Mouse (Mus musculus): Measurements from ENCODE around the gene Tmem268.

The Tmem268 gene

DNA sequence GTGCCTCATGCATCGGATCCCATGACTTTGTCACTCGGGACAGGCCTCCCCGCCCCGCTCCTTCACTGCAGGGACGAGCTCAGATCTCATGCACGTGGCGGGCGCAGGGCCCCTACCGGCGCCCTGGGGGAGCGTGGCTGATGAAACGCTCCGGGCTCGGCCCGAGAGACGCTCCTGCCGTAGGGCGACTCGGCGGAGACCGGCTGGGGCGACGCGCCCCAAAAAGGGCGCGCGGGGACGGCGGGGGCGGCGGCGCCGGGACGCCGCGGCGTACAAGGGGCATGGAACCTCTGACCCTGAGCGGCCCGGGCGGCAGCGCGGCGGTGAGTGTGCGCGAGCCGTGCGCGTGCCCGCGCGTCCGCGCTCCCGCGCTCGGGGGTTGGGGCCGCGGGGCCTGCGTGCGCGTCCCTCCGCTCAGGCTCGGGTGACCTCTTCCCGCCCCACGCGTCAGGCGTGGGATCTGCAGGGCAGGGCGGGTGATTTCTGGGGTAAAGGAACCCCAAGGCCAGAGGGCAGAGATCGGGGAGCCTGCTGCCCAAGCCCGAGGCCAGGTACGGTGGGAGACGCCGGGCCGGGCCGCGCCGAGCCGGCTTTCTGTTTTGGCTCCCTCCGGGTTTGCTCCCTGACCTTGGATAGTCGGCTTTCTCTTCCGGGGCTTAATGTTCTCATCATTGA lies at the start of gene Tmem268:
Gene Tmem268 (plus strand): TSS at position 375 of the 675 bp plus-strand sequence.
- DNase-seq (ENCODE audit: low spot score), result peak; percentile 57

GRCm38 (mm10) chr4:63512921-63513320 lies 45.7 kb upstream of the Tmem268 start:
- DNase-seq (ENCODE audit: low spot score), result no peak

GRCm38 (mm10) chr4:63514454-63514984 lies 44.1 kb upstream of the Tmem268 start:
- DNase-seq (ENCODE audit: low spot score), result no peak

- DNase-seq (ENCODE audit: low spot score), result no peak
These were observed 43.6 kb upstream of the Tmem268 start for GRCm38 (mm10) chr4:63515021-63515420.

- DNase-seq (ENCODE audit: low spot score), result no peak
These were observed 36.7 kb upstream of the Tmem268 start for GRCm38 (mm10) chr4:63521813-63522419.

DNA sequence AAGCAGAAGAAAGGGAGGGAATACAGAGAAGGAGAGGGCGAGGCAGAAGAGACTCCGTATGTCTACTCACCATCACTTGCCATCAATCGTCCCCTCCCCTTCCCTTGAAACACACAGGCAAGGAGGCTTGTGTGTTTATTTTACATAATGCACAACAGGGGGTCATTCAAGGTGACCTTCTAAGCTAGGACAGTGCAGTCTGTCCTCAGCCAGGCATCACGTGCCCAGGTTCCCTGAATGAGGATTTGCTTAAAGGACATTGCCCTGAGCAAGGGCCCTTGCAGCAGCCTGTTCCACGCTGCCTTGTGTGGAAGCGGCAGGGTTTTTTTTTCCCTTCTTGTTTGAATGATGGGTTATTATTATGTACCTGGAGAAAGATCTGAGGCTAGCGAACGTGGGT lies 33.1 kb upstream of the Tmem268 start:
- no peak for DNase-seq (ENCODE audit: low spot score)

DNA sequence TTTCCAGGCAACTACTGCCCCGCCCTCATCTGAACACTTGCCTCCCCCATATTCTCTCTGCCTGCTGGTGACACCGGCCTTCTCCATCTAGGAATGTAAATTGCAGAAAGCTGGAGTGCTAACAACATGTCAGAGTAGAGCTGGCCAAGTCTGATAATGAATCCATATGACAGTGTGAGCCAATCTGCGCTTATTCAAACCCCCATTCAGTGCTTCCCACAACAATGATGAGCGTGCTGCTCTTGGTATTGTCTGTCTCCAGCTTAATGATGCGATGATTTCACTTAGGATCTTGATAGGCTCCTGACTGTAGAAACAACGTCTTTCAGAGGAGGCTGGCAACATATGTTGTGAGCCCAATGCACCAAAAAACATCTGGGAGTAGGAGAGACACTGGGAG lies 29.6 kb upstream of the Tmem268 start:
- no peak for DNase-seq (ENCODE audit: low spot score)

GRCm38 (mm10) chr4:63530409-63530808 lies 28.2 kb upstream of the Tmem268 start:
- DNase-seq (ENCODE audit: low spot score), result no peak

DNA sequence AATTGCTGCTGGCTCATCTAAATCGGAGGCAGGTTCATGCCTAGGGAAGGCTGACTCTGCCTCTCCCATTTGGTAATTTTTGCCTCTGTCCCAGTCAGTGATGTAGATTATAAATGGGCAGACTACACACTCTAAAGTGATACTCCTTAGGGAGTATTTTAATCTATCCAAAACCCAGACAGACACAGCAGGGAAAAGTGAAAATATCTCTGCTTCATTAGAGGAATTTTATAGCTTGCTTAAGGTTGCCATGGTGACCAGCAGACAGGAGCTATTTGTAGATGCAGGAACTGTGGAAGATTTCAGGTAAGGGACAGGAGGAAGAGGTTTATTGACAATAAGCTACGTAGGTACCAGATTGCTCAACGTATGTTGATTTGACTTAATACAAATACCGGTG lies 21.0 kb upstream of the Tmem268 start:
- no peak for DNase-seq (ENCODE audit: low spot score)

DNA sequence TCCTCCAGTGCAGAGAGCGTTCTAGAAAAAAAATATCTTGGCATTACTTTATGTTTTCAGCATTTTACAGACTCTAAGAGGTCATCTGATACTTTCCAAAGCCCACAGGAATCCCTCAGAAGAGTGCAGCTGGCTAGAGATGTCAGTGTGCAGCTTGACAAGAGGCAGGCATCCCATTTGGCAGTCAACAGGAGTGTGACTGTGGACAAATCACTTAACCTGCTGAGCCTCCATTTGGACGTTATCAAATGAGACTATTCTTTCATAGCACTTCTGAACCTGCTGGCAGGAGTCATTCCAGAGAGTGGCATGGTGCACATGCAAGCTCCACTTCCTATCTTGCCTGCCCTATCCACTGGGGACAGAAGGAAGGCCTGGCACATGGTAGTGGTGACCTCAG lies 16.4 kb upstream of the Tmem268 start:
- no peak for DNase-seq (ENCODE audit: low spot score)

GRCm38 (mm10) chr4:63543746-63544493 lies 14.7 kb upstream of the Tmem268 start:
- DNase-seq (ENCODE audit: low spot score), result no peak

- DNase-seq (ENCODE audit: low spot score), result peak; percentile 94
These were observed 13.9 kb upstream of the Tmem268 start, which contains the start of gene Atp6v1g1 for GRCm38 (mm10) chr4:63544494-63545230. Atp6v1g1 (plus strand) TSS chr4:63544772.

DNA sequence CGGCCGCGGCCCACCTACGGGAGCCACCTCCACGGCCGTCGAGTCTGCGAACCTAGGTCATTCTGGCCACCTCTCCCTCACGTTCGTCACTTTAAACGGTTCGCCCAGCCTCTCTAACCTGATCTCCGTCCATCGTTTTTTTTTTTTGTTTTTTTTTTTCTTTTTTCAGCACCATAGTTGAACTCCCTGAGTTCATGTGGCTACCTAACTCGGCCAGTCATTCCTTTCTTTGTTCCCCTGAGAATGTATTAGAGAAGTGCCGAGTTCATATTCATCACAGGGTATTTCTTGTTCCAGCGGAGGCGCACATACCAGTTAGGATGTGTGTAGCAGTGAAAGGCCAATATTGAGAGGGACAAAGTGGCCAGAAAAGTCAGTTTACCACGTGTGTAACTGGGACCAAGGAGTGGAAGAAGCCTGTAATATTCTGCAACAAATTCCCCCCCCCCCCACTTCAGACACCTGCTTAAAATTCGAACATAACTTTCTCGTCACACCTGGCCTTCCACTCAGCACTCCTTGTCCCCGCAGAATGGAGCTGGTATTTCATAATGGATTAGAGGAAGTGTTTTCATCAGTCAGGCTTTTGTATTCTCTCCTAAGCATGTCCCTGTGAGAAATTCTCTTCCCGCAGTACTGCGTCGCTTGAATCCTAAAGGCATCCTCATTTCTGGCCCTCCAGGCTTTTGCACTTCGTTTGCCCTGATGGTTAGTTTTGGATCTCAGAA lies 13.2 kb upstream of the Tmem268 start:
- no peak for DNase-seq (ENCODE audit: low spot score)

GRCm38 (mm10) chr4:63546441-63547055 lies 12.0 kb upstream of the Tmem268 start:
- DNase-seq (ENCODE audit: low spot score), result no peak

DNA sequence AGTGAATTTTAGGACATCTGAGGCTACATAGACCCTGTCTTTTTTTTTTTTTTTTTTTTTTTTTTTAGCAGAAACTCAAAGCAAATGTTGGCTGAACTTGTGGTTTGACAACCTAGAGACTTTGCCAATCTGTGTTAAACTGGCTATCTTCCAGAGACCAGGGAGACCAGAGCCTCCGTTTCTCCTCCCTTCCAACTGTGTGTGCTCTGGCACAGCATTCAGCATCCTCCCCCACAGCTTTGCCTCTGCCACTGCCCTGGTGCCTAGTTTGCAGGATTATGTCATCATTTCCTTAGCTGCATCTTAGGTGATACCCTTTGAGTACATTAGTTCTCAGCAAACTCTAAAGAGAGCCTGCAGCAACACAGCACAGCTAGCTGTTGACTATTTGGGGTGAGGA lies 10.8 kb upstream of the Tmem268 start:
- DNase-seq (ENCODE audit: low spot score), result no peak

- DNase-seq (ENCODE audit: low spot score), result no peak
These were observed 10.1 kb upstream of the Tmem268 start for GRCm38 (mm10) chr4:63548491-63548890.

DNA sequence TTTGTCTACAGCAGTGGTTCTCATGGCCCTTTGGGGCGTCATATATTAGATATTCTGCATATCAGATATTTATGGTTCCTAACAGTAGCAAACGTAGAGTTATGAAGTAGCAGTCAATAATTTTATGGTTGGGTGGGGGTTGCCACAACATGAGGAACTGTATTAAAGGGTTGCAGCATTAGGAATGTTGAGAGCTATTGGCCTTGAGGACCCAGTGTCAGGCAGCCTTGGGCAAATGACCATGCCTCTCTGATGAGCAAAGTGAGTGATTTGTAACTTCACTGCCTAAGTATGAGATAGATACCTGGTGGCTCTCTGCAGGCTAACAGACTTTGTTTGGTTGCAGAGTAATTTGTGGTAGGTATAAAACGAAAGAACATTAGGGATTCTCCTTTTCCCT lies 7.7 kb upstream of the Tmem268 start:
- no peak for DNase-seq (ENCODE audit: low spot score)

- no peak for DNase-seq (ENCODE audit: low spot score)
These were observed 5.7 kb upstream of the Tmem268 start for GRCm38 (mm10) chr4:63552865-63553264.

GRCm38 (mm10) chr4:63553789-63554576 lies 4.6 kb upstream of the Tmem268 start:
- DNase-seq (ENCODE audit: low spot score), result no peak

GRCm38 (mm10) chr4:63554616-63555015 lies 4.0 kb upstream of the Tmem268 start:
- no peak for DNase-seq (ENCODE audit: low spot score)

Data from ovary, adult 18-20 months (tissue).